Mouse (Mus musculus): ENCODE results near the gene Pld6. TPM values are rescaled to one million over a fixed set of nuclear protein-coding genes. Genes with fewer than 3 reads are reported as not detected.

Gene Pld6
- total RNA-seq (2012; rRNA removed) (2.0 and 3.1 TPM in 2 replicates), polyA plus RNA-seq (2012; ENCODE audit: insufficient read depth in 1 of 2, insufficient read length in 2 of 2, low read depth in 1 of 2, low replicate concordance in 2 of 2, missing spikeins in 1 of 2) (1 to 10 TPM in 1 of 2 experiments, not detected in 1; 5.5 TPM)

DNA sequence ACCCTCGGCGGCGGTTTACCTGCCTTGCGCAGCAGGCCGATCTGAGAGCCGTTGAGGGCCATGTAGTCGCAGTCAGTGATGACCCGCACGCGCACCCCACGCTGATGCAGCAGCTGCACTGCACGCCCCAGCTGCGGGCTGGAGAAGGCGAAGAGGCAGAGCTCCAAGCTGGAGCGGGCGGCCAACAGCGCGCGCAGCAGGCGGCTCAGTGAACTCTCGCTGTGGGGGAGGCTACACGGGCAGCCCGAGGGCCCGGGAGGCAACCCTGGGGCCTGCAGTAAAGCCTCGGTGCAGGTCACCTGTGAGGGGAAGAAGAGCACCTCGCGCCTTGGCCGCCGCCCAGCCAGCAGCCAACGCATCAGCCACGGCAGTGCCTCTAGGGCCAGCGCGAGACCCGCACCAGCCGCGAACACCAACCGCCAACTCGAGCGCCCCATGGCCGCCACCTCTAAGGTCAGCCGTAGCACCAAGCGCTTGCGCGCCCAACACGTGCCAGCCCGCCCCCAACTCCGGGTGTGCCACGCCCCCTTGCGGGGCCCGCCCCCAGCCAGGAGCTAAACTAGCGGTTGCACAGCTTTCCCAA is at the start of gene Pld6:
TSS of gene Pld6 (minus strand) at position 447 of the 583 bp plus-strand sequence.
- Histone ChIP-seq H3K9ac (ENCODE audit: control insufficient read depth, low read depth, low read length, poor library complexity, severe bottlenecking) (peak within 1 kb of the TSS; percentile 71), H3K9me3 (replicated peaks; ENCODE audit: insufficient read depth, low read length) (no peaks in the 10 kb centered on the region), H3K4me1 (ENCODE audit: control insufficient read depth in 1 of 2, insufficient read depth in 2 of 2, low read length in 2 of 2) (peaks cover 0 to 6% of the 10 kb centered on the region in 2 experiments; a peak in 2 of 4 replicates), H3K4me3 (ENCODE audit: control insufficient read depth in 1 of 2, insufficient read depth in 1 of 2, low read depth in 2 of 2, low read length in 2 of 2) (peak within 1 kb of the TSS; percentile 51 to 67), H3K27ac (ENCODE audit: control insufficient read depth, low read depth, low read length) (no peak within 1 kb of the TSS), H3K36me3 (ENCODE audit: control insufficient read depth in 1 of 2, insufficient read depth in 2 of 2, low read length in 2 of 2) (peaks cover 0 to 2% of the 10 kb centered on the region in 2 experiments; a peak in 2 of 4 replicates), H3K27me3 (ENCODE audit: control insufficient read depth in 1 of 2, insufficient read depth in 2 of 2, low read length in 2 of 2) (no peaks in the 10 kb centered on the region), H3K79me2 (ENCODE audit: control insufficient read depth, insufficient read depth, low read length, poor library complexity) (no peaks in the 10 kb centered on the region)
- peak; percentile 88 for DNase-seq (ENCODE audit: low read depth, low spot score)
- no peak for TF ChIP-seq MAZ (IDR thresholded peaks at IDR 0.05; ENCODE audit: low read depth, low read length)
- TF ChIP-seq E2F4 (IDR thresholded peaks at IDR 0.05; ENCODE audit: borderline replicate concordance, low read depth, low read length), result no peak
- TF ChIP-seq CHD1 (IDR thresholded peaks at IDR 0.05; ENCODE audit: low read depth, low read length), result no peak
- peak; percentile 93 for TF ChIP-seq MAX (IDR thresholded peaks at IDR 0.05; ENCODE audit: low read length)
- no peak for TF ChIP-seq POLR2AphosphoS5 (IDR thresholded peaks at IDR 0.05; ENCODE audit: borderline replicate concordance, low read depth, low read length)
- TF ChIP-seq SMC3 (IDR thresholded peaks at IDR 0.05; ENCODE audit: low read depth, low read length), result peak; percentile 1; the same call in 1 of the 2 replicates
- TF ChIP-seq RAD21 (IDR thresholded peaks at IDR 0.05; ENCODE audit: low read depth, low read length), result no peak
- peak; percentile 64; the same call in 1 of the 2 replicates for TF ChIP-seq POLR2AphosphoS2 (IDR thresholded peaks at IDR 0.05; ENCODE audit: low read length)
- 0 out of 6 replicates have a peak, but pooled peaks of 1 of the 3 experiments have one; percentile 2 for TF ChIP-seq CTCF (IDR thresholded peaks at IDR 0.05 in 2 of 3, conservative IDR thresholded peaks at IDR 0.05 in 1 of 3; ENCODE audit: control insufficient read depth in 1 of 3, insufficient read depth in 1 of 3, low read depth in 2 of 3, low read length in 3 of 3, poor library complexity in 1 of 3, severe bottlenecking in 1 of 3)
- TF ChIP-seq CHD2 (IDR thresholded peaks at IDR 0.05; ENCODE audit: low read length), result no peak
- TF ChIP-seq MAFK (IDR thresholded peaks at IDR 0.05; ENCODE audit: borderline replicate concordance, low read depth, low read length), result no peak
- TF ChIP-seq MEF2A (IDR thresholded peaks at IDR 0.05; ENCODE audit: extremely low read depth, insufficient replicate concordance, low read depth, low read length, poor library complexity, severe bottlenecking), result no peak
- TF ChIP-seq MYC (IDR thresholded peaks at IDR 0.05; ENCODE audit: low read depth, low read length), result peak; percentile 68; the same call in 1 of the 2 replicates
- TF ChIP-seq SIN3A (IDR thresholded peaks at IDR 0.05; ENCODE audit: low read length), result peak; percentile 87
- no peak for TF ChIP-seq JUND (IDR thresholded peaks at IDR 0.05; ENCODE audit: low read depth, low read length)
- TF ChIP-seq TCF12 (IDR thresholded peaks at IDR 0.05; ENCODE audit: low read depth, low read length), result peak; percentile 12; the same call in 1 of the 2 replicates
- no peak for TF ChIP-seq MYB (IDR thresholded peaks at IDR 0.05; ENCODE audit: low read depth, low read length)
- TF ChIP-seq EP300 (IDR thresholded peaks at IDR 0.05; ENCODE audit: low read depth in 1 of 2, low read length in 2 of 2), result no peak
- no peak for TF ChIP-seq ELF1 (IDR thresholded peaks at IDR 0.05; ENCODE audit: low read depth, low read length)
- TF ChIP-seq MXI1 (IDR thresholded peaks at IDR 0.05; ENCODE audit: low read depth, low read length), result peak; percentile 98
- peak; percentile 86 for TF ChIP-seq USF1 (IDR thresholded peaks at IDR 0.05; ENCODE audit: low read depth, low read length)
- peak; percentile 97 for TF ChIP-seq BHLHE40 (IDR thresholded peaks at IDR 0.05; ENCODE audit: borderline replicate concordance, low read depth, low read length)
- no peak for TF ChIP-seq KAT2A (conservative IDR thresholded peaks at IDR 0.05; ENCODE audit: low read depth, low read length)
- 0 out of 2 replicates have a peak, but pooled peaks have one; percentile 38 for TF ChIP-seq ZMIZ1 (IDR thresholded peaks at IDR 0.05; ENCODE audit: low read depth, low read length)
- no peak for TF ChIP-seq ZNF384 (IDR thresholded peaks at IDR 0.05; ENCODE audit: low read depth, low read length)
- no peak for TF ChIP-seq RCOR1 (IDR thresholded peaks at IDR 0.05; ENCODE audit: low read depth, low read length)
- no peak for TF ChIP-seq GABPA (IDR thresholded peaks at IDR 0.05; ENCODE audit: low read depth, low read length)
- peak; percentile 74 for TF ChIP-seq NELFE (IDR thresholded peaks at IDR 0.05; ENCODE audit: low read depth, low read length)
- peak in 1 of 2 experiments; percentile 73; a peak in 1 of 4 replicates for TF ChIP-seq POLR2A (IDR thresholded peaks at IDR 0.05; ENCODE audit: control insufficient read depth in 1 of 2, insufficient read depth in 1 of 2, low read depth in 1 of 2, low read length in 2 of 2, poor library complexity in 1 of 2)
- no peak for TF ChIP-seq ETS1 (IDR thresholded peaks at IDR 0.05; ENCODE audit: low read depth, low read length)
- TF ChIP-seq TBP (IDR thresholded peaks at IDR 0.05; ENCODE audit: low read depth, low read length), result 0 out of 2 replicates have a peak, but pooled peaks have one; percentile 7
- TF ChIP-seq TAL1 (IDR thresholded peaks at IDR 0.05; ENCODE audit: low read length), result no peak
- no peak for TF ChIP-seq GATA1 (IDR thresholded peaks at IDR 0.05; ENCODE audit: low read depth, low read length)
- TF ChIP-seq ZC3H11A (IDR thresholded peaks at IDR 0.05; ENCODE audit: low read depth, low read length), result no peak
- peak; percentile 75 for TF ChIP-seq NRF1 (IDR thresholded peaks at IDR 0.05; ENCODE audit: insufficient read depth, low read depth, low read length, poor library complexity, severe bottlenecking)
- no peak for TF ChIP-seq UBTF (IDR thresholded peaks at IDR 0.05; ENCODE audit: borderline replicate concordance, insufficient read depth, low read depth, low read length)
